Mouse (Mus musculus): ENCODE results near the gene 4933428G20Rik. TPM values are rescaled to one million over a fixed set of nuclear protein-coding genes. Genes with fewer than 3 reads are reported as not detected.

4933428G20Rik gene
- polyA plus RNA-seq, 1 experiment = not detected

DNA sequence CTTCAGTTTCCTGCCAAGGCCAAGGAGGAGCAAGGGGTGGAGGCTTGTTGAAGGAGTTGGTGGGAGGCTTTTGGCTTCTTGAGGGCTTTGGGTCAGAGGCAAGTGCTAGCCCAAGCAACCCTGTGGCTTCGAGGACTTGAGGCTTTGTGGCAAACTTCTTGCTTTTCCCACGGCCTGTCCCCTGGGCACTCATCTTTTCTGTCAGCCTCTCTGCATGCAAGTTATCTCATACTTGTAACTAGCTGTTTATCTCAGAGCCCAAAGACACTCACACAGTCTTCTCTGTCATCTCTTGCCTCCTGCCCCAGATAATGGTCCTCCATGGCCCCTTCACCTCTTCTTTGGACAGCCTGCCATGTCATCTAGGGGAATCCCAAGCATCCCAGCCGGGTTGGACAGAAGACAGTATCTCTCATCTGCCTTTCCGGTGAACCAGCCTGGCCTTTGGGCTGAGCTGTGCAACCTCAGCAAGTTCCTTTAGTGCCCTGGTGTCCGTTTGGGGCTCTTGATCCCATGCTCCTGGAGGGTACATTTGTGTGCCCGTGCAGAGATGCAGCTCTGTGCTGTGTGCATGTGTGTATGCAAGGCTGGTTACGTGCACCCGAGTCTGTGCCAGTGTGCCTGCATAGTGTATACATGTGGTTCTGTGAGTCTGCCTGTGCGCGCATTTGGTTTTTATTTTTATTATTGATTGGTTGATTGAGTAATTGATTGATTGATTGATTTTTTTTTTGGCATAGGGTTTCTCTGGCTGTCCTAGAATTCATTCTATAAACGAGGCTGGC lies 57.1 kb downstream of the 4933428G20Rik start:
- Histone ChIP-seq H3K4me3 (ENCODE audit: insufficient read depth, low read depth, low read length) (0 out of 2 replicates have a peak overlapping the region, but pooled peaks have one; percentile 7), H3K27ac (replicated peaks; ENCODE audit: low read depth, low read length) (peak overlapping the region; percentile 6; the same call in 1 of the 2 replicates), H3K4me1 (ENCODE audit: control insufficient read depth, insufficient read depth, insufficient read length, low read length) (peaks cover 7% of the 10 kb centered on the region)

DNA sequence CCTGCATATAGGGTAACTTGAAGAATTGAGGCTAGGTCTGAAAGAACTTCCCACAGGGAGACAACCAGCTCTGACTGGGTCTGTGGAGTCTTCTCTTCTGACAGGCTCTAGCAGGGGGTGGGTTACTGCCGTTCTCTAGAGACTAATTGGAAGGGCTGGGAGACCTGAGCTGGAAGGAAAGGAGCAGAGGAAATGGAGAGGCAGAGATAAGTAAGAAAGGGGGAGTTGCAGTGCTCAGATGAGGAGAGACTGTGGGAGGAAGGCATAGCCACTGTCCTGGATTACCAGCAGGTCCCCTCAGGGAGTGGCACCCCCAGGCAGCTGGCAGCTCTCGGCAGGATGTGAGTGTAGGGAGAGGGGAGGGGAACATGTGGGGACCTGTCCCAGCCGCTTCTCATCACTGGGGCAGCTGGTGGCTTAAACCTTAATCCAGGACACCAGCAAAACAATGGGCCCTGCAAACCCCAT lies 58.4 kb downstream of the 4933428G20Rik start:
- peak overlapping the region; percentile 8 for H3K27ac ChIP-seq (replicated peaks; ENCODE audit: low read depth, low read length)
- peak overlapping the region; percentile 60 for H3K4me3 ChIP-seq (ENCODE audit: insufficient read depth, low read depth, low read length)
- peaks cover 12% of the 10 kb centered on the region for H3K4me1 ChIP-seq (ENCODE audit: control insufficient read depth, insufficient read depth, insufficient read length, low read length)

DNA sequence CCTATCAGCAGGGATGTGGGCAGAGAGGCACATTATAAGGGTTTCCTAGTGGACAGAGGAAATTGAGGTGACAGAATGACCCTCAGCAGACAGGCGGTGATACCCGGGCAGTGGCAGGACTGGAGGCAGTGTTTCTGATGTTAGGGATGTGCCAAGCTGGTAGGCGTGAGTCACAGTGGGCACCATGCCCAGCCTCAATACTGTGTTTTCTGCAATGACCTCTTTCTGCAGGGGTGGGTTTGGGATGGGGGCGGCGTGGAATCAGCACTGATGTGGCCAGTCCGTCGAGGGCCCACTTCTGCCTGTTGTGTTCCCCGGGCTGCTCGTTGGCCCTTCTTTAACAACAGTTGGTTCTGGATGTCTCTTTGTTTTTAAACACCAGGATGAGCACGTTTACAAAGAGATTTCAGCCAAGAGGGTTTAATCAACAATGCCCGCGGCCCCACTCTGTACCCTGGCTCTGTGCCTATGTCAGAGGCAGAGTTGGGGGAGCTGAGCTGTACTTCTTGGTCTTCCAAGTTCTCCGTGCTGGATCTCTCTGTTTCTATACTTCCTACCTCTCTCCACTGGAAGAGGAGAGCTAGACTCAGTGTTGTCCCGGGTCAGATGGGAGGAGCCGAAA lies 59.0 kb downstream of the 4933428G20Rik start:
- H3K4me1 ChIP-seq (ENCODE audit: control insufficient read depth, insufficient read depth, insufficient read length, low read length) = peaks cover 15% of the 10 kb centered on the region
- peak overlapping the region; percentile 60 for H3K4me3 ChIP-seq (ENCODE audit: insufficient read depth, low read depth, low read length)
- H3K27ac ChIP-seq (replicated peaks; ENCODE audit: low read depth, low read length) = peak overlapping the region; percentile 8

Other genes with a start within 250 kb of the 4933428G20Rik start
- gene Npepps, start 219.7 kb downstream of the 4933428G20Rik start, polyA plus RNA-seq (2012; ENCODE audit: insufficient read depth, insufficient read length, missing spikeins) = 28.5 and 33.2 TPM in 2 replicates
- gene Mrpl45, start 184.6 kb downstream of the 4933428G20Rik start, polyA plus RNA-seq (2012; ENCODE audit: insufficient read depth, insufficient read length, missing spikeins) = 51.3 and 53.2 TPM in 2 replicates
- gene Gpr179, start 148.3 kb downstream of the 4933428G20Rik start, polyA plus RNA-seq (2012; ENCODE audit: insufficient read depth, insufficient read length, missing spikeins) = not detected in 2 replicates
- 5.7 and 6.3 TPM in 2 replicates for gene Socs7, start 137.8 kb downstream of the 4933428G20Rik start, polyA plus RNA-seq (2012; ENCODE audit: insufficient read depth, insufficient read length, missing spikeins)
- gene Arhgap23, start 84.8 kb downstream of the 4933428G20Rik start, polyA plus RNA-seq (2012; ENCODE audit: insufficient read depth, insufficient read length, missing spikeins) = 5.5 and 6.7 TPM in 2 replicates
- 0.21 and 0.32 TPM in 2 replicates for gene Srcin1, start 75.8 kb upstream of the 4933428G20Rik start, polyA plus RNA-seq (2012; ENCODE audit: insufficient read depth, insufficient read length, missing spikeins)
- not detected in 2 replicates for gene Epop, start 129.4 kb upstream of the 4933428G20Rik start, polyA plus RNA-seq (2012; ENCODE audit: insufficient read depth, insufficient read length, missing spikeins)
- 10.9 and 12.9 TPM in 2 replicates for gene Mllt6, start 163.1 kb upstream of the 4933428G20Rik start, polyA plus RNA-seq (2012; ENCODE audit: insufficient read depth, insufficient read length, missing spikeins)
- 420 and 579 TPM in 2 replicates for gene Cisd3, start 185.5 kb upstream of the 4933428G20Rik start, polyA plus RNA-seq (2012; ENCODE audit: insufficient read depth, insufficient read length, missing spikeins)
- 6.8 and 12.7 TPM in 2 replicates for gene Pcgf2, start 200.2 kb upstream of the 4933428G20Rik start, polyA plus RNA-seq (2012; ENCODE audit: insufficient read depth, insufficient read length, missing spikeins)
- 364 and 464 TPM in 2 replicates for gene Psmb3, start 203.1 kb upstream of the 4933428G20Rik start, polyA plus RNA-seq (2012; ENCODE audit: insufficient read depth, insufficient read length, missing spikeins)
- 6.1 and 10.3 TPM in 2 replicates for gene Pip4k2b, start 244.4 kb upstream of the 4933428G20Rik start, polyA plus RNA-seq (2012; ENCODE audit: insufficient read depth, insufficient read length, missing spikeins)